27 mouse cellular contexts compared by ENCODE assay signal in genomic region chr5:143804056-143804765, GRCm38 (mm10).
"Had no signal": no experiment of that assay in that cellular context is flagged by ENCODE, and none has a peak within 500 bp of the region (broad histone marks: within the 10 kb centered on the region; RNA-seq: fewer than 3 reads in every experiment).

No protein-coding gene starts in this region.

- H3K27ac ChIP-seq: limb, embryonic 10.5 days; limb, embryonic 12.5 days; limb, embryonic 13.5 days; limb, embryonic 15.5 days; liver, embryonic 12.5 days; liver, embryonic 13.5 days; liver, embryonic 14.5 days; liver, embryonic 15.5 days; lung, embryonic 15.5 days; macrophage; midbrain, embryonic 10.5 days; midbrain, embryonic 12.5 days; midbrain, embryonic 13.5 days; midbrain, embryonic 15.5 days had no signal

- DNase-seq: left cerebral cortex, postnatal 4 days; liver; liver, embryonic 13.5 days; liver, postnatal 0 days; lung, adult 18-20 months; lung, adult 2 months; lung, embryonic 14.5 days; lung, postnatal 10 days; lung, postnatal 14 days; lung, postnatal 36 days; lung, postnatal 4 days; midbrain, embryonic 14.5 days had no signal

- H3K4me3 ChIP-seq: limb, embryonic 10.5 days; limb, embryonic 12.5 days; limb, embryonic 13.5 days; limb, embryonic 15.5 days; liver, embryonic 12.5 days; liver, embryonic 13.5 days; liver, embryonic 15.5 days; lung, embryonic 15.5 days; megakaryocyte, embryonic 14.5 days; midbrain, embryonic 10.5 days; midbrain, embryonic 12.5 days; midbrain, embryonic 13.5 days; midbrain, embryonic 15.5 days; myocyte had no signal

- H3K36me3 ChIP-seq: limb, embryonic 10.5 days; limb, embryonic 12.5 days; limb, embryonic 13.5 days; limb, embryonic 15.5 days; liver, embryonic 12.5 days; liver, embryonic 13.5 days; liver, embryonic 15.5 days; lung, embryonic 15.5 days; midbrain, embryonic 10.5 days; midbrain, embryonic 12.5 days; midbrain, embryonic 13.5 days; midbrain, embryonic 15.5 days had no signal

- H3K4me1 ChIP-seq: limb, embryonic 10.5 days; limb, embryonic 12.5 days; limb, embryonic 13.5 days; limb, embryonic 15.5 days; liver, embryonic 12.5 days; liver, embryonic 13.5 days; liver, embryonic 15.5 days; lung, embryonic 15.5 days; megakaryocyte, embryonic 14.5 days; midbrain, embryonic 10.5 days; midbrain, embryonic 12.5 days; midbrain, embryonic 13.5 days; midbrain, embryonic 15.5 days had no signal

- H3K27me3 ChIP-seq: limb, embryonic 12.5 days; limb, embryonic 13.5 days; limb, embryonic 15.5 days; liver, embryonic 12.5 days; liver, embryonic 13.5 days; liver, embryonic 15.5 days; lung, embryonic 15.5 days; midbrain, embryonic 12.5 days; midbrain, embryonic 13.5 days; midbrain, embryonic 15.5 days had no signal

- H3K9me3 ChIP-seq: limb, embryonic 10.5 days; limb, embryonic 12.5 days; limb, embryonic 13.5 days; limb, embryonic 15.5 days; liver, embryonic 12.5 days; liver, embryonic 13.5 days; liver, embryonic 15.5 days; lung, embryonic 15.5 days; midbrain, embryonic 10.5 days; midbrain, embryonic 12.5 days; midbrain, embryonic 13.5 days; midbrain, embryonic 15.5 days had no signal
